Comparison of ENCODE assay signal across 22 mouse cellular contexts in genomic region chr12:26340621-26341020, GRCm38 (mm10).
DNase-seq lines count a peak whose midpoint lies in the region; ATAC-seq and TF ChIP-seq lines count a peak whose summit lies in the region.
"Had no signal": no experiment of that assay in that cellular context is flagged by ENCODE, and none has a peak within 500 bp of the region (broad histone marks: within the 10 kb centered on the region; RNA-seq: fewer than 3 reads in every experiment).

No protein-coding gene starts in this region.

- H3K4me3 ChIP-seq in midbrain, postnatal 0 days (ENCODE audit: low read depth, low read length): no peak overlapping the region
- H3K4me3 ChIP-seq: embryonic facial prominence, embryonic 10.5 days; embryonic facial prominence, embryonic 12.5 days; forebrain, embryonic 13.5 days; forebrain, embryonic 15.5 days had no signal

- no peak for TF ChIP-seq CTCF in midbrain, postnatal 0 days (IDR thresholded peaks at IDR 0.05)

- H3K4me1 ChIP-seq in midbrain, postnatal 0 days (ENCODE audit: insufficient read depth, low read length): no peaks in the 10 kb centered on the region
- H3K4me1 ChIP-seq: forebrain, embryonic 15.5 days had no signal

- 90% methylated on average over 4 of the region's 4 CpGs for WGBS in midbrain, postnatal 0 days

- no peaks in the 10 kb centered on the region for H3K9me3 ChIP-seq in midbrain, postnatal 0 days (ENCODE audit: low read length)
- H3K9me3 ChIP-seq: embryonic facial prominence, embryonic 10.5 days; embryonic facial prominence, embryonic 12.5 days; forebrain, embryonic 13.5 days; forebrain, embryonic 15.5 days had no signal

- no peak overlapping the region for H3K4me2 ChIP-seq in midbrain, postnatal 0 days (ENCODE audit: low read depth, low read length, poor library complexity, severe bottlenecking)
- H3K4me2 ChIP-seq: embryonic facial prominence, embryonic 12.5 days; forebrain, embryonic 13.5 days; forebrain, embryonic 15.5 days had no signal

- 0 out of 2 replicates have a peak, but pooled peaks cover 6% of the 10 kb centered on the region for H3K36me3 ChIP-seq in midbrain, postnatal 0 days (ENCODE audit: insufficient read depth, low read length)
- H3K36me3 ChIP-seq: G1E had no signal

- DNase-seq in 416B (ENCODE audit: low read depth) (peak; percentile 87), NIH3T3 (ENCODE audit: low read depth) (peak; percentile 59)
- DNase-seq in c-Kit-positive CD71-negative TER-119-negative erythroid progenitor cells, embryonic 14.5 days (ENCODE audit: low read depth): peak; percentile 10
- DNase-seq in midbrain, postnatal 0 days (ENCODE audit: low spot score): no peak
- DNase-seq in kidney, adult 8-10 months: no peak
- DNase-seq: adrenal gland, adult 2 months; adrenal gland, postnatal 10 days; adrenal gland, postnatal 25 days; cerebellum, adult 11-12 months; cerebellum, adult 2 months; cerebellum, adult 9-10 months; cerebellum, postnatal 10 days; cerebellum, postnatal 25 days; forebrain, postnatal 0 days had no signal

- H3K9ac ChIP-seq in midbrain, postnatal 0 days (replicated peaks; ENCODE audit: low read length, poor library complexity, severe bottlenecking): no peak overlapping the region
- H3K9ac ChIP-seq: embryonic facial prominence, embryonic 12.5 days; forebrain, embryonic 13.5 days; forebrain, embryonic 15.5 days; forebrain, postnatal 0 days had no signal

- no peaks in the 10 kb centered on the region for H3K27me3 ChIP-seq in midbrain, postnatal 0 days (ENCODE audit: insufficient read depth, low read length)
- H3K27me3 ChIP-seq: CH12.LX; embryonic facial prominence, embryonic 12.5 days; forebrain, embryonic 13.5 days; forebrain, embryonic 15.5 days had no signal

- ATAC-seq in midbrain, postnatal 0 days (ENCODE audit: low FRiP score): no peak
- ATAC-seq in inflammation-experienced regulatory T-cells, adult 6 months: no peak
- ATAC-seq in CD4-positive, CD25-positive, alpha-beta regulatory T cell, adult 4 months: no peak
- ATAC-seq: forebrain, embryonic 13.5 days; forebrain, embryonic 15.5 days; forebrain, postnatal 0 days had no signal

- no peak overlapping the region for H3K27ac ChIP-seq in midbrain, postnatal 0 days (ENCODE audit: low read depth, low read length)
- H3K27ac ChIP-seq: embryonic facial prominence, embryonic 10.5 days; embryonic facial prominence, embryonic 12.5 days; forebrain, embryonic 13.5 days; forebrain, embryonic 15.5 days had no signal

Comparison
In these comparisons a context has a peak if more than half of its experiments do, and no peak if none do; other contexts are left out.
1. DNase-seq: peak in 416B (single experiment), NIH3T3 (single experiment) and c-Kit-positive CD71-negative TER-119-negative erythroid progenitor cells, embryonic 14.5 days (single experiment); none in midbrain, postnatal 0 days (single experiment) and kidney, adult 8-10 months (0 of 2).